Mouse (Mus musculus) spleen, postnatal 10 days (tissue): ENCODE results near the gene Flvcr2.

Experiments used
- DNase-seq, 2 experiments: peaks; one replicate each; pipeline ENCODE4 v3.0.0; 2021 to 2022; ENCODE audit warnings: low spot score in 2 of 2

Flvcr2 gene

GRCm38 (mm10) chr12:85859511-85860189 is 113.3 kb downstream of the Flvcr2 start:
- no peak for DNase-seq

GRCm38 (mm10) chr12:85862514-85862913 is 116.2 kb downstream of the Flvcr2 start:
- DNase-seq = no peak
